Comparison of ENCODE assay signal across 9 mouse cellular contexts in the genomic region with DNA sequence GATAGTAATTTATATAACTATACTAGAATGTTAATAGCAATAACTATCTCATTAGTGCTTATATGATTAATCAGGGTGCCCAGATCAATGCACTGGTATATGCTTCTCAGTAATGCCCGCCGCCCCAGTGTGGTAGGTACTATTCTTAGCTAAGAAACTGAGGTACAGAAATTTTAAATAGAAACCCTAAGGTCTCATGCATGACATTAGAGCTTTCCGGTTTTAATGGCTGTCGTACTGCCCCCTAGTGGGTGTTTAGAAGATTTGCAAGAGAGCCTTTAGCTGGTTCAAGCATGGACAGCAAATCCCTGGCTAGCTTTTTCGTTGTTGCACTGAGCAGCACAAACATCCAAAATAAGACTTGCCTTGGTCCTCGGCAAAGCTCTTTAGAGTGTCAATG. TPM values are rescaled to one million over a fixed set of nuclear protein-coding genes. Genes with fewer than 3 reads are reported as not detected.
DNase-seq lines count a peak whose midpoint lies in the region; ATAC-seq and TF ChIP-seq lines count a peak whose summit lies in the region.
"Had no signal": no experiment of that assay in that cellular context is flagged by ENCODE, and none has a peak within 500 bp of the region (broad histone marks: within the 10 kb centered on the region; RNA-seq: fewer than 3 reads in every experiment).

No protein-coding gene starts in this region.

- H3K36me3 ChIP-seq in G1E (replicated peaks): no peaks in the 10 kb centered on the region
- no peaks in the 10 kb centered on the region for H3K36me3 ChIP-seq in splenic B cell, adult 2 months (ENCODE audit: control insufficient read depth, insufficient read depth, low read length, poor library complexity, severe bottlenecking)
- H3K36me3 ChIP-seq: limb, embryonic 15.5 days had no signal

- peak; percentile 48 to 52 for DNase-seq in kidney, adult 8-10 months
- no peak for DNase-seq in kidney, adult 11 months
- DNase-seq in G1E (ENCODE audit: low spot score): peak; percentile 25
- DNase-seq in cerebellum, adult 2 months: peak; percentile 40 to 48
- DNase-seq in heart, postnatal 10 days: peak; percentile 61 to 75
- peak; percentile 49 for DNase-seq in lung, postnatal 14 days
- DNase-seq in splenic B cell, adult 2 months (ENCODE audit: low read depth, low spot score): peak; percentile 71
- DNase-seq in frontal cortex, postnatal 25 days (ENCODE audit: low spot score in 2 of 2): no peak

- no peak overlapping the region for H3K27ac ChIP-seq in cerebellum, adult 2 months (ENCODE audit: insufficient read depth, low read length)
- H3K27ac ChIP-seq: limb, embryonic 15.5 days had no signal

- intact Hi-C loops in heart, postnatal 10 days (cut with DNase I): loop anchor here (1.0 to 5.0 kb wide), 4 partner anchors 126 to 270 kb away; no protein-coding TSS in a partner anchor

- H3K27me3 ChIP-seq in G1E (ENCODE audit: insufficient read depth, low read length): peaks cover 6% of the 10 kb centered on the region; the same call in 1 of the 2 replicates
- H3K27me3 ChIP-seq in cerebellum, adult 2 months (ENCODE audit: control insufficient read depth, insufficient read depth, low read length): no peaks in the 10 kb centered on the region
- H3K27me3 ChIP-seq in splenic B cell, adult 2 months (ENCODE audit: control insufficient read depth, insufficient read depth, low read length, poor library complexity, severe bottlenecking): no peaks in the 10 kb centered on the region
- H3K27me3 ChIP-seq: limb, embryonic 15.5 days had no signal

- H3K4me1 ChIP-seq in G1E (ENCODE audit: insufficient read depth, low read depth, low read length): no peaks in the 10 kb centered on the region
- H3K4me1 ChIP-seq in cerebellum, adult 2 months (ENCODE audit: control insufficient read depth, insufficient read depth, low read length): no peaks in the 10 kb centered on the region

- peak; percentile 66 for TF ChIP-seq CTCF in G1E (IDR thresholded peaks at IDR 0.05; ENCODE audit: low read depth, low read length)
- TF ChIP-seq CTCF in cerebellum, adult 2 months (IDR thresholded peaks at IDR 0.05; ENCODE audit: borderline replicate concordance, insufficient read depth, low read depth, low read length): peak; percentile 48

- no peak for ATAC-seq in G1E (ENCODE audit: extremely low read depth, insufficient number of reproducible peaks, low FRiP score, poor library complexity, severe bottlenecking)

- H3K9me3 ChIP-seq in G1E (replicated peaks): no peaks in the 10 kb centered on the region
- H3K9me3 ChIP-seq: limb, embryonic 15.5 days had no signal

- no peak overlapping the region for H3K4me3 ChIP-seq in G1E (ENCODE audit: low read depth, low read length)
- H3K4me3 ChIP-seq in cerebellum, adult 2 months (replicated peaks; ENCODE audit: insufficient read depth, low read depth, low read length): no peak overlapping the region
- H3K4me3 ChIP-seq: limb, embryonic 15.5 days had no signal

- no peak for TF ChIP-seq POLR2A in cerebellum, adult 2 months (IDR thresholded peaks at IDR 0.05; ENCODE audit: borderline replicate concordance, insufficient read depth, low read length)

- WGBS in cerebellum, adult 2 months: 10% methylated on average over 6 of the region's 6 CpGs

RNA-seq across cellular contexts. Expression of a gene that starts 2.3 kb away (rescaled TPM):
- total RNA-seq in G1E (2014; fragmentation: Nextera tagmentation) (not detected in 2 replicates), G1E (2017) (not detected in 2 replicates)
- polyA plus RNA-seq in G1E (2012): not detected in 2 replicates
- polyA plus RNA-seq in cerebellum, adult 2 months (2012; rRNA removed): not detected in 2 replicates
- total RNA-seq in heart, postnatal 10 days (2021): not detected
- polyA plus RNA-seq: limb, embryonic 15.5 days had no signal

RNA-seq across cellular contexts. Expression of a gene that starts 14.4 kb away (rescaled TPM):
- total RNA-seq in G1E (2014; fragmentation: Nextera tagmentation) (not detected in 2 replicates), G1E (2017) (not detected in 2 replicates)
- polyA plus RNA-seq in G1E (2012): not detected in 2 replicates
- polyA plus RNA-seq in cerebellum, adult 2 months (2012; rRNA removed): not detected in 2 replicates
- not detected for total RNA-seq in heart, postnatal 10 days (2021)
- polyA plus RNA-seq: limb, embryonic 15.5 days had no signal

RNA-seq across cellular contexts. Expression of a gene that starts 43.0 kb away (rescaled TPM):
- not detected in 2 replicates for total RNA-seq in G1E (2014; fragmentation: Nextera tagmentation)
- total RNA-seq in G1E (2017): not detected in 2 replicates
- polyA plus RNA-seq in G1E (2012): not detected in 2 replicates
- polyA plus RNA-seq in cerebellum, adult 2 months (2012; rRNA removed): 0.08 and 0.13 TPM in 2 replicates
- total RNA-seq in heart, postnatal 10 days (2021): under 1 TPM; 0.22 TPM

RNA-seq across cellular contexts. Expression of a gene that starts 56.1 kb away (rescaled TPM):
- total RNA-seq in G1E (2014; fragmentation: Nextera tagmentation) (not detected in 2 replicates), G1E (2017) (0.05 and 0.06 TPM in 2 replicates)
- not detected in 2 replicates for polyA plus RNA-seq in G1E (2012)
- 5.0 and 5.6 TPM in 2 replicates for polyA plus RNA-seq in cerebellum, adult 2 months (2012; rRNA removed)
- 1 to 10 TPM in 1 of 2 experiments, under 1 TPM in 1; 0.82 to 1.1 TPM for total RNA-seq in heart, postnatal 10 days (2021)

Comparison
In these comparisons a context has a peak if more than half of its experiments do, and no peak if none do; other contexts are left out.
1. DNase-seq: peak in kidney, adult 8-10 months (2 of 2), G1E (single experiment), cerebellum, adult 2 months (2 of 2), heart, postnatal 10 days (2 of 2), lung, postnatal 14 days (single experiment) and splenic B cell, adult 2 months (single experiment); none in kidney, adult 11 months (single experiment) and frontal cortex, postnatal 25 days (0 of 2).